Mouse (Mus musculus): ENCODE measurements at regions not wholly inside any gene's neighbourhood (a gene's known extent, or its start where the extent isn't known, plus 50 kb on each side); places are given as distances from the start of the nearest gene placed in this dataset.

DNA sequence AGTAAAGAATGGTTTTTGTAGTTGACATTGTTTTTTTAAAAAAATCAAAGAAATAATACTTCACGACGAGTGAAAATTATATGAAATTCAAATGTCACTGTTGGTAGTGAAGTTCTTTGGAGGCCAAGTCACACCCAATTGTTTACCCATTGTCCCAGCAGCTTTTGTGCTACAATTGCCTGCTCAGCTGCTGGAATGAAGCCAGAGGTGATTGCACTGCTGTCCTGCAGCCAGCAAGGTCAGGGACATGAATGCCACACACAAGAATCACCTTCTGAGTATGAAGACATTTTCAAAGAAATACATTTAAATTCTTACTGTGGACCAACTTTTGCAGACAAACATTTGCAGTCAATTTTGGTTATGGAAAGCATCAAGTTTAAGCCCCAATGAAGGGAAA is 215.9 kb upstream of the Prdm1 start:
- in situ Hi-C loops (cut with MboI, MseI), result no loop called here

DNA sequence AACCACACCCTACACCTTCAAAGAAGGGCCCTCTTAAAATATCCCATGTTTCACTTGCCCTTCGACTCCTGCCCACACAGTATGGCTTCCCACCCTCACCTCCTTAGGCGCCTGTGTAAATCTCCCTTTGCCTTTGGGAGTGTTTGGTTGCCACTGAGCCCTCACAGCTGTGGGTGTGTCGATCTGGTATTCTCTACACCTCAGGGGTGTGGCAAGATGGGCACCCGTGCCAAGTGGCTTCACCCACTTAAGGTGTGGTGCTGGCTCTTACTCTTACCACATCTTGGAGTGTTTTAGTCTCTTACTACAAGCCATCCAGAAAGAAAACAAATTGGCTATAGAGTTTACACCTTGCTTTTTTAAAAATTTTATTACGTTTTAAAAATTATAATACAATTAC is 205.3 kb upstream of the Prdm1 start:
- in situ Hi-C loops (cut with MboI, MseI), result no loop called here

DNA sequence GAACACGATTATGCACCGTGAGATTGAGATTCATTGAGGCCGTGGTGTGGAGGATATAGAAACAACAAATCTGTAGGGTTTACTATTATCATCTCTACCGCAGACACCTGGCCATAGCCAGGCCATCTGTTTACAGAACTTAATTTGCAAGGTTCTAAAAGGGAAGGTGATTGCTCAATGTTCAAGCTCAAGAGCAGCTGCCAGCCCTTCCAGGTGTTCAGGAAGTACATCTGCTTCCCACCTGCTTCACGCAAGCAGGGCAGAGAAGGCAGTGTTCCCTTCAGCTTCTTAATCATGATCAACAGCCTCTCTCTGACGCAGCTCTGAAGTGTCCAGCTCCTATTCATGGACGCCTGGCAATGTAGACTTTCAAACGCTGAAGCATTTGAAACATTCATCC is 202.4 kb upstream of the Prdm1 start:
- in situ Hi-C loops (cut with MboI, MseI), result no loop called here

DNA sequence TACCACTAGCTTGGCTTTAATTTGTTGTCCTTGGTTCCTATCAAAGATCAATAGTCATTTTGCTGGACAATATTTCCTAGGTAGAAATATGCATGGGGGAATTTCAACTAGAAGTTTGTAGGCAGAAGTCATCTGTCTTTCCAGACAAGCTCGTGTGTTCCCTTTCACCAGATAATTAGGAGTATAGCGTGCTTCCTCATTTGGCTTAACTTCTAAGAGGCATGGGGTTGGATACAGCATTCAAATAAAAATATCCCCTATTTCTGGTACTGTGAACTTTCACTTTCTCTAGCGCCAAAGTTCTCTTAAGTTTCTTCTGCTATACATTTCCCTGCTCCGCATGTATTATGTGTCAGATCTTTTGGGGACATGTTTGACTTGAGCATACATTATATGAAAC is 200.7 kb upstream of the Prdm1 start:
- in situ Hi-C loops (cut with MboI, MseI), result no loop called here

DNA sequence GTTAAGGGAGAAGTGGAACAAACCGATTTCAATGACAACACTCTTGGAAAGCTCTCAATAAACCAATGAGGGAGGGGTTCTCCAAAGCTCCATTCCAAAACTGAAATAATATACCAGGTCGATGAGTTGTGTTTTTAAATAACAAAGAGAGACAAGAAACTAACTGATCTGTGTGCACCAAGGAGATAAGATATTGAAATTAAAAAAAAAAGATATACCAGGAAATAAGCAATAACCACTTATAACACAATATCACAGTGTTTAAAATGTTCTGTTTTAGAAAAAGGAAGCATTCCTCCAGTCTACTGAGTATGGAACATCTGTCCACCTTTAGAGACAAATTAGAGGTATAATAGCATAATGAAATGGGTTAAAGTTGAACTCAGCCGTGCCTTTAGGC is 196.3 kb upstream of the Prdm1 start:
- in situ Hi-C loops (cut with MboI, MseI), result no loop called here

DNA sequence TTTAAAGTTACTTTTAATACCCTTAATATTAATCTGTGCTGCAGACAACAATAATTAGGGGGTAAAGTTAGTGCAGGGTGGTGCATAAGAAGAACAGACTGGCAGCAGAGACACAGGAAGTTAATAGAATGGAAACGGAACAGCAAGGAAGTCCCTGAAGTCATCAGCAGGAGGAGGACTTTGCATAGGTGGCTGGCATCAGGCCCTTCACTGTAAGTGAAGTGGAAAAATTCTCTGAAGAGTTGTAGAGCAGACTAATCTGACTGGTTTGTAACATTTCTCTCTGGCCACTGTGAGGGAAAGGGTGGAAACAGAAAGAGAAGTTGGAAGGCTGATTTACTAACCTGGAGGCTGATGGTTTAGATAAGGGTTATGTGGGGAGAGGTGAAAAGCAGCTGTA is 195.5 kb upstream of the Prdm1 start:
- in situ Hi-C loops (cut with MboI, MseI), result no loop called here

DNA sequence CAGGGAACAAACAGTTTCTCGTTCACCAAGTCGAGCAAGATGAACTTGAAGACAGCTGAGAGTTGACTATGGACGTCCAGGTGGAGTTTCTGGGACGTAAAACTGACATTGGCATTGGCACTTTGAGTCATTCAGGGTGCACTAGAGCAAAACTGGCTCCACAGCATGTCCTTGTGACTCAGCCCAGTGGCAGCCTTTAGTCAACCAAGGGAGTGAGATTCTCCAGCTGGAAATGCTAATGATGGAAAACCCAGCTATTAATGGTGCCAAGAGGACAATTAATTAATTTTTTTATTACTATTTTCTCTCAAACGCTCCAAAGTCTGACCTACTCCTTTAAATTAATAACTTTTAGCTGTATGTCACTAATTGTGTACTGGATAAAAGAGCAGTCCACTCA is 195.0 kb upstream of the Prdm1 start:
- in situ Hi-C loops (cut with MboI, MseI), result no loop called here

DNA sequence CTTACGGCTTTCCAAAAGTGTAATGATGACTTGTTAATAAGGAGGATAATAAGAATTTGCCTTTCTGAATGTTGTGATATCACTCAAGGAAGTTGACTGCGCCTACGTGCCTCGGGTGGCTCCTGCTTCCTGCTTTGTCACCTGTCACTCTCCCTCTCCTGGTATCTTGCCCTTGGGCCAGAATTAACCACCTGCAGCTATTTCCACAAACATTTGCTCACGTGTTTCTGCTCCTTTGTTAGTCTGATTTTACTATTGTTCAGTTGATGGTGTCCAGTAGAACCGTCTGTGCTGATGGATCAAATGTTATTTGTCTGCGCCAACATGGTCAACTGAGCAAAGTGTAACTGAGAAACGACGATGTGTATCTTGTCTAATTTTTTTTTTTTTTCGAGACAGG is 193.4 kb upstream of the Prdm1 start:
- in situ Hi-C loops (cut with MboI, MseI), result no loop called here

DNA sequence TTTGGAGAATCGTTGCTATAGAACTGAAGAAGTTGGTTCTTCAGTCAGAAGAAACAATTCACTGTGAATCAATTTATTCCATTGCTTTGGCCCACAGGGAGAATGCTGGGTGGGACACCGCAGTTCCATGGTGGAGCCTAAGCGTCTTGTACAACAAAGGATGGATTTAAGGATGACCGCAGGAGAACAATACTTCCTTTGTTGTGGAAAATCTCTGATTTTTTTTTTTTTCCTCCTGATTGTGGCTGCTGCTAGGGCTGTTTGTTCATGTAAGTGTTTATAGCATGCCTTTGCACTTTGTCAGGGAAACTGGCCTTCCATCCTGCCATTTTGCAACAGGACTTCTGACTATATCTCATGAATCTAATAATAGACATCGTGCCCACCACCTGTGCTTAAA is 188.3 kb upstream of the Prdm1 start:
- in situ Hi-C loops (cut with MboI, MseI), result no loop called here

DNA sequence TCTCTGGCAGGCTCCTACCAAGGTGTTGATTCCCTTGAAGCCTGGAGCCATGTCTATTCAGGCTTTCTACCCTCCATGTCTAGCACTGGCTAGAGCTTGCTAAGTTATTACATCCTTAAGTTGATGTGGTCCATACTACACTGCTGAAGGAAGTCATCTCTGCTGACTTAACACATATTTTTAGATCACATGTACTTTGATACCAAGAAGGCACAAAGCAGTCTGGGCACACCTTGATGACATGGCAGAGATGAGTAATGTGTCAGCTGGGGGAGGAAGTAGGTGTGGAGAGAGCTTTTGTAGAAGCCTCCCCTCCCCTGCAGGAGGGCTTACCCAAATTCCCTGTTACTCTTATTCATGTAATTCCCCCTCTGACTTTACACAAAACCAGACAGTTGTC is 187.6 kb upstream of the Prdm1 start:
- in situ Hi-C loops (cut with MboI, MseI), result no loop called here

DNA sequence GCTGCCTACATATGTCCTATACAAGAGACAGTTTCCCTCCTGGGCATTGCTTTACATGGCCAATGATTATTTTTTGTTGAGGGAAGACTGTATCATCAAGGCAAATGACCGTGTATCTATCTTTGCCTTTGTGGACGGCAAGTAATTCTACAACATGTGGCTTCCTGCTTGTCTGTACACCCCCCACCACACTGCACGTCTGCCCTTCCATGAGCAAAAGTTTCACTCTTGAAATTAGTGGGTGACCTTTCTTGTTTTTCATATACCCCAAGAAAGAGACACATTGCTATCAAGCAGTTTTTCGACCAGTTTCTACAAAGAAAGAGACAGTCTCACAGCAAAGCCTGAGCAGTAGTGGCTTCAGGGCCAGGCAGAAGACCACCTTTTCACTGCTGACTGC is 180.5 kb upstream of the Prdm1 start:
- in situ Hi-C loops (cut with MboI, MseI), result no loop called here

DNA sequence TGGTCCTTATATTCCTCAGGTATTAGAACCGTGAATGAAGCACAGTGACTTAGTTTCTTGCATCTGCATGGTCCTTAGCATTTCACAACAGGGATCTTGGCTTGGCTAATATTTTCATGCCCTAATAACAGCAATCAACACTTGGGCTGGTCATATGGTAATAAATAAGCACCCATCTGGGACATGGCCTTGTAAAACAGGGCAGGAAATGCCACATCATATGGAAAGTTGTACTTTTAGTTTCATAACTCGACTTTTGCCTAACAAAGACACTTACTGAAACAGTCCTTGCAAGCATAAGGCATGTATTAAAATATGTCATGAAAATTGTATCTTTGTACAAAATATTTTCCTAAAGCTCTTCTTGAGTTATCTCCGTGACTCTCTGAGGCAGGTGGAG is 175.8 kb upstream of the Prdm1 start:
- in situ Hi-C loops (cut with MboI, MseI), result no loop called here

DNA sequence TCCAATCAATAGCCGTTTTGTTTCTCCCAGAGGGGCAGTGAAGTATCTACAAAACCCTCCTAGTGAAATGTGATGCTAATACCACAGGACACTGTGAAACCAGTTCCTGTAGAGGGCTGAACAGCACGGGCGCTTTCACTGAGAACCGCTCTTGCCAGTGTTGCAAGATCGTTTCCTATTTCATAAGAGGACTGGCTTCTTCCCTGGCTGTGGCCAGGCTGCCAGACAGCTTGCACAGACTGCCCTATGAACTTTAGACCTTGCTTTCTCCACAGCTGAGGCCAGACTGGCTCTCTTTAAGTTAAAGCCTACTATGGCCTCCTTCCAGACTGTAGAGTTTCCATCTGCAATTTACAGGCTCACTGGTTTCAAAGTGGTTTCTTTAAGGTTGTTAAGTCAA is 173.8 kb upstream of the Prdm1 start:
- in situ Hi-C loops (cut with MboI, MseI), result no loop called here

DNA sequence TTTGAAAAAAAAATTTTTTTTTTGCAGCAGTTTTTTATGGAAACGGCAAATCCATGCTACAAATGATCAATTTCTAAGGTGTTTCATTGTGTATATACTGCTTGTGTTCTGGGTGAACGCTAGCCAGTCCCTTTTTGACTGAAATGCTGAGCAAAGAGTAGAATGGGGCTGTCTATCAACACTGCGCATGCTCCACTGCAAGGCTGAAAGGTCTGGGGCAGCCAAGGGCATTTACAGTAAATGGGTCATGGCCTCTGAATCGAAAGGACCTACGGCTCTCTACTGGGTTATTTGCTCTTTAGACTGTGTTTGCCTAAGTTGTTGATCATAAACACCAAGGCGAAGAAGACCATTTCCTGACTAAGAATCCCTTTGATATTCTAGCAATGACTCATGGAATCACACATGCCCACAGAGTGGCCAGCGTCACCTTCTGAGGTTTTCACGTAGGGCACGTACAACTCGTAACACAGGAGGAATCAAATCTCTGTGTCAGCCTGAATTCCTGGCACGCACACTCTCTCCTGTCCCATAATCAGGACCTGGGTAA is 171.8 kb upstream of the Prdm1 start:
- in situ Hi-C loops (cut with MboI, MseI), result no loop called here

DNA sequence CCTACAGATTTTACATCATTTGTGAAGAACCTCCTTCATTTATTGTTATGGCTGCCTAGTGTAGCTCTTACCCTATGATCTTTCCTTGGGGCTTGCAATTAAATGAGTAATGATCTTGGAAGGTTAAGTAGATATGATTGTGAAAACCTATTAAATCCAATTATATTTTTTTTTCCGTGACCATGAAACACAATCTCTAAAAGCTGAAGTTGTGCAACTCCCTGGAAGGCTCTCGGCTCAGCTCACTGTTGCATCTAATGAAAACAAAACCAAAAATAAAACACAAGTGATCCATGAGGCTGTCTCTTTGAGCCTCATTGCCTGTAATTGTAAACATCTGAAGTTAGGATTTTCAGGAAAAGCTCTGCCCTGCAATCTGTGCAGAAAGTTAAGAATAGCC is 169.7 kb upstream of the Prdm1 start:
- in situ Hi-C loops (cut with MboI, MseI), result no loop called here

DNA sequence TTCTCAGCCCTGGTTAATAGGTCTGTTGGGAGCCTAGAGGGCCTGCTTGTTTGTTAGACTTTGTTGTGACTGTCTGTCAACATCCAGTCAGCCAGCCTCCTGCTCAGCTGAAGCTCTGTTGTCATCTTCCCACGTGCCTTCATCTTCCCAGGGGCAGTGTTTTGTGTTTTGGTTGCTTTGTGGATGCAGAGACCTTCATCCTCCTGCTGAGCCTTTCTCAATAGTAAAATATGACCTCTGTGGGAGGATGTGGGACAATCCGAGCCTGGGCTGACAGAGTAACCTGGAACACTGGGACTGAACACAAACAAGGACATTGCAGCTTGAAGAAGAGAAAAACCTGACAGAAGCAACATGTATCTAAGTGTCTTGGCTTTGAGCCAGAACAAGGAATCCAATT is 168.7 kb upstream of the Prdm1 start:
- in situ Hi-C loops (cut with MboI, MseI), result no loop called here

DNA sequence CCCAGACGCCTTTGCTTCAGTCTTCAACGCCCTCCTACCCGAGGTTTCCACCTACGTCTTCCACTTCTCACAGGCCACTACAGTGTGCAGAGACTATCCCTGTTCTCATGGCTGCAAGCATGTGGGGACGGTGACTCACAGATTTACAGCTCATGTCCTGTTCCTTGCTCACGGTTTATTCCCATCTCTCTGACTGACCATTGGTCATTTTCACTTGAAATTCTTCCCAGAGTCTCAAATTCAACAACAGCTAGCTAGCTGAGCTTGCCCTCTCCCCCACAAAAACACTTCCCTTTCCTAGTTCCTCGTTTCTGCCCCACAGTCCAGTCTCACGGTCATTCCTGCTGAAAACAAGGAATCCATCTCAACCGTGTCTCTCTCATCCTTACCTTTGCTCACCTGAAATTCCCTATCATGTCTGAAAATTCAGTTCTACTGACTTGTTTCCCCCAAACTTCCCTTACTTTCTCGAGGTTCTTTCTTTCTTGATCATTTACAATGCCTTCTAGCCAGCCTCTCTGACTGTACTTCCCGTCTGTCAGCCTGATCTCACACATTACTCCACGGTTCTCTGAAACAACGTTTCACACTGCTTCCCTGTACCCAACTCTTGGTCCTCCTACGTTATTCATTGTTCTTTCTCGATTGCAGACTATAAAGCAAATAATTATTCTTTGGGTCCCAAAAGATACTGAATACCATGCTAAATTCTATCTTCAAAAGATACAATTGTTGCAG is 163.5 kb upstream of the Prdm1 start:
- in situ Hi-C loops (cut with MboI, MseI), result no loop called here

DNA sequence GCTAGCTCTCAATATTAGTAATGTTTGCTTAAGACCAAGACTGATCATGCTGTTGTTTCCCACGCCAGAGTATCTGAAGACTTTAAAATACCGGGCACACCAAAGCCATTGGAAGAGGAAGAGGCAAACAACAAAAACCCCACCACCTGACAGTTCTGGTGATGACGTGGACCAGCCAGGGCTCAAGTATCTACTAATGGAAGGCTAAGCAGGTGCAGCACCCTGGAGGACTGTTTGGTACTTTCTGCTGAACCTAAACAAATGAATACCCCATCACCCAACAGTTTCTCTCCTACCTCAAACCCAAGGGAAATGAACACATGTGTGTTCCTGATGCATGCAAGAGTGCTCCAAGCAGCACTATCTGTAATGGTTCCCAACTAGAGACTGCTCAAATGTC is 160.3 kb upstream of the Prdm1 start:
- in situ Hi-C loops (cut with MboI, MseI), result loop anchor here in 1 of 2 experiments (10.0 kb wide), 1 partner anchor 286 kb away; no protein-coding TSS in a partner anchor

DNA sequence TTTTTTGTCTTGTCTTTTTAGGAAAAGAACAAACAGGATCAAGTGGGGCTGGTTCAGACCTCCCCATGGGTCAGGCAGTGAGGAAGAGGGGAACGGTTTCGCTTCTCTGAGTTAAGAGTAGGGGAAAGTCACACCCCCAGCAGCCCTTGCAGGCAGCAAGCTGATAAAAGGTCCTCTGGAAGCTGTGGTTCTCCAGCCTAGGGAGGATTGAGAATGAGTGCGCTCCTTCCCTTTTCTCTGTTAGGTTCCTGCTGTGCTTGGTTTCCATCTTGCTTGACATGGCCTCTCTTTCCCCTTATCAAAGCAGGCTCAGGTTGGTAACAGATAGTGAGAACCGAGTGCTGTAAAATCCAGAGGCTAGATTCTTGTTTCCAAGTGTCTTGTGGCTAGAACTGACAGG is 157.8 kb upstream of the Prdm1 start:
- in situ Hi-C loops (cut with MboI, MseI), result loop anchor here in 1 of 2 experiments (10.0 kb wide), 1 partner anchor 289 kb away; no protein-coding TSS in a partner anchor

DNA sequence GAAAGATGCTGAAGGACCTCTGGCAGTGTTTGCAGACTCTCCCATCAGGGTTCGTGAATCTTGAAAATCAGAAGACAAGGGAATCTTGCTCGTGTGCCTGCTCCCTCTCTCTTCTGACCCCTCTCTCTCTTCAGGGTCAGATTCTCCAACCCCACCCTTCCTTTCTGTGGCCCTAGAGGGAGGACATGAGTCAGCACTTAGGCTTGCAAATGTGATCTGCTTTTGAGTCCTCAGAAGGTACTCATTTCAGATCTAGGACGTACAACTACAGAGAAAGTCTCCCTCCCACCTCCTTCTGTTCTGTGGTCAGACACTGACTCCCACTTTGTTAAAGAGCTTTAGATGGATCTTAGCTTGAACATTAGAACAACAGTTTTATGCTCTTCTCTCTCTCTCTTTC is 156.9 kb upstream of the Prdm1 start:
- in situ Hi-C loops (cut with MboI, MseI), result loop anchor here in 1 of 2 experiments (10.0 kb wide), 1 partner anchor 290 kb away; no protein-coding TSS in a partner anchor

DNA sequence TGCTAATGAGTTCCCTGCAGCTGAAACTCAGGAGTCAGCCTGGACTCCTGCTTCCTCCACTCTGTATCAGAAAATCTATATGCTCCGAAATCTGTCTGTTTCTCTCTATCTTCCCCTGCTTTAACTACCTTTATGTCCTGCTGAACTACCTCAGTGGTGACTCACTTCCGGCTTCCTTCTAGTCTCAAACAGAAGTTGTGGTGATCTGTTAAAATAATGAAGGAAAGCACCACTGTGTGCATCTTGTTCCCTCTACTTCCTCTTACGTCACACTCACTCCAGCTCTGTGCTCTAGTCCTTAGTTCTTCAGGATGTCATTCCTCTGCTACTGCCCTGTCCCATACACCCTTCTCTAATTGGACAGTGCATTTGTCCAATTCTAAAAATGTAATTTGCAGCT is 148.2 kb upstream of the Prdm1 start:
- in situ Hi-C loops (cut with MboI, MseI), result no loop called here

DNA sequence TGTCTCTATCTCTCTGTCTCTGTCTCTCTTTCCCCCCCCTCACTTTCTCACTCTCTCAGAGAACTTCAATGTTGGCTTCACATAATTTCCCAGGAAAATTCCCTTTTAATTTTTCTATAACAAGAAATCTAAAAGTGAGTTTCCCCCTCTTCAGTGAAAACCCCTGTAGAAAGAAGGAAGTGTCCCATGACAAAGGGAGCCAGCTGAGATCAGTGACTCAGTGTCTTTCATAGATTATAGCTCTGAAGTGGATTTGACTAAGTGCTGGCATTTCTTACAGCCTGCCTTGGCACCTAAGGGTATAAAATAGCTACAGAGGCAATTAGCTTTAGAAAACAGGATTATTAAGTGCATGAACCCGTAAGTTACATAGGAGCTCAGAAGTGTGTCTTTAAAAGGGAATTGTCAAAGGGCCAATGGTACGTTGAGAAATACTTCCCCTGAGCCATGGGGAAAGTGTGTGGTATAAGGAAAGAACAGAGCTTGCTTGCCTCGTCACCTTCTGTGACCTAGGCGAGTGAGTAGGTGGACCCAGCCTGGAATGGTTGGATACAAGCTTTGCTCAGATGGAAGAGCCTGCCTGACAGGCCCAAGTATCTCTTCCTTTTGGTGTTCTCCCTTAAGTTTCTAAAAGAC is 137.3 kb upstream of the Prdm1 start:
- in situ Hi-C loops (cut with MboI, MseI), result no loop called here

DNA sequence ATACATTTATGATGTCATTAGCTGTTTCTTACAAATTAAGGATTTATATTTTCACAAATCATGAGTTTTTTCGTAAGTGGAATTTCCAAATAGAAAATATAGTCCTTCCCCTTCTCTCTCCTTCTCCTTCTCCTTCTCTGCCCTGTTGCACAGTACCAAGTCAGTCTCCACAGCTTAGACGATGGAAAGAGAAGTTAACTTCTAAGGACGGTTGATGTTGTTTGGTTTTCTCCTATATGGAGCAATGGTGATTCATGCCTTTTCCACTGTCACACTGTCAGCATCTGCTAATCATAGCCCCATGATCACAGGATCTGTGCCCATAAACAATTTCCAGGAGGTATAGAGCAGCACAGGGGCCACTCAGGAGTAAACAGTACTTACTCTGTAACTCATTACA is 131.2 kb upstream of the Prdm1 start:
- in situ Hi-C loops (cut with MboI, MseI), result loop anchor here in 1 of 2 experiments (10.0 kb wide), 1 partner anchor 1245 kb away; no protein-coding TSS in a partner anchor
